Mouse (Mus musculus) left cerebral cortex, adult 8-10 months (tissue): ENCODE measurements around the gene Psme4. TPM values are rescaled to one million over a fixed set of nuclear protein-coding genes. Genes with fewer than 3 reads are reported as not detected.
"Not testable (repeated sequence)": the region's sequence is repeated elsewhere in the genome, so short reads cannot be mapped to it uniquely, and the experiment has no call there.

Source experiments
- DNase-seq, 2 experiments: peaks; one replicate each; pipeline ENCODE4 v3.0.0; 2022; ENCODE audit warnings: low spot score in 2 of 2
- total RNA-seq, 4 experiments: library from RNA; stranded (reverse); gene quantifications; 2 replicates each; pipeline ENCODE4 v1.2.4; 2022

Psme4 gene
- 10 to 100 TPM; 43.8 to 53.8 (median 47.3) TPM for total RNA-seq

GRCm38 (mm10) chr11:30771267-30771903 is at the start of gene Psme4:
TSS of gene Psme4 (plus strand) at chr11:30771726.
- peak; percentile 84 to 91 for DNase-seq

- no peak for DNase-seq
These were observed 48.1 kb upstream of the Psme4 start for GRCm38 (mm10) chr11:30723438-30723837.

GRCm38 (mm10) chr11:30730721-30731120 is 40.8 kb upstream of the Psme4 start:
- no peak for DNase-seq

GRCm38 (mm10) chr11:30733376-30733775 is 38.1 kb upstream of the Psme4 start:
- peak in 1 of 2 experiments; percentile 12 for DNase-seq

- no peak for DNase-seq
These were observed 27.5 kb upstream of the Psme4 start for GRCm38 (mm10) chr11:30743991-30744390.

GRCm38 (mm10) chr11:30748938-30749337 is 22.6 kb upstream of the Psme4 start:
- no peak for DNase-seq

- DNase-seq = no peak
These were observed 21.9 kb upstream of the Psme4 start for GRCm38 (mm10) chr11:30749587-30749986.

- DNase-seq = no peak
These were observed 21.3 kb upstream of the Psme4 start for GRCm38 (mm10) chr11:30750039-30750823.

- no peak for DNase-seq
These were observed 18.6 kb upstream of the Psme4 start for GRCm38 (mm10) chr11:30752956-30753355.

GRCm38 (mm10) chr11:30754486-30754854 is 17.1 kb upstream of the Psme4 start:
- DNase-seq = not testable (repeated sequence)

- DNase-seq = no peak
These were observed 16.5 kb upstream of the Psme4 start for GRCm38 (mm10) chr11:30754855-30755530.

- no peak for DNase-seq
These were observed 10.1 kb upstream of the Psme4 start for GRCm38 (mm10) chr11:30761381-30761780.

- DNase-seq = no peak
These were observed 9.6 kb upstream of the Psme4 start for GRCm38 (mm10) chr11:30761891-30762290.

GRCm38 (mm10) chr11:30765076-30765475 is 6.5 kb upstream of the Psme4 start:
- no peak for DNase-seq

- no peak for DNase-seq
These were observed 709 bp upstream of the Psme4 start for GRCm38 (mm10) chr11:30770817-30771216.

- DNase-seq = peak; percentile 19 to 34
These were observed 517 bp downstream of the Psme4 start for GRCm38 (mm10) chr11:30771904-30772581.

GRCm38 (mm10) chr11:30772777-30773417 is 1.4 kb downstream of the Psme4 start:
- no peak for DNase-seq

GRCm38 (mm10) chr11:30774638-30775037 is 3.1 kb downstream of the Psme4 start:
- no peak for DNase-seq

GRCm38 (mm10) chr11:30777498-30777897 is 6.0 kb downstream of the Psme4 start:
- DNase-seq = no peak

- DNase-seq = no peak
These were observed 9.4 kb downstream of the Psme4 start for GRCm38 (mm10) chr11:30780893-30781292.

GRCm38 (mm10) chr11:30781612-30782011 is 10.1 kb downstream of the Psme4 start:
- DNase-seq = no peak
